Mouse (Mus musculus) ES-E14 (cell line): ENCODE results near the gene Vsx1.

Source experiments
- HCFC1 ChIP-seq: IDR thresholded peaks from 2 replicates; pipeline ENCODE4 v1.6.1; 2012; ENCODE audit warnings: low read length, inconsistent platforms, borderline replicate concordance; ENCODE audit not compliant: insufficient read depth
- MAFK ChIP-seq: IDR thresholded peaks from 2 replicates; pipeline ENCODE4 v1.6.1; 2014; ENCODE audit warnings: mild to moderate bottlenecking, low read depth, low read length, inconsistent platforms; ENCODE audit not compliant: insufficient read depth
- ZC3H11A ChIP-seq: IDR thresholded peaks from 2 replicates; pipeline ENCODE4 v1.6.1; 2012; ENCODE audit warnings: low read depth, mild to moderate bottlenecking, inconsistent platforms, low read length, borderline replicate concordance

GRCm38 (mm10) chr2:150666723-150667064, 22.5 kb downstream of the Vsx1 start:
- TF ChIP-seq MAFK, result no peak
- TF ChIP-seq HCFC1, result no peak
- no peak for TF ChIP-seq ZC3H11A
